Mouse (Mus musculus) forebrain, embryonic 10.5 days (tissue): ENCODE data around the gene Gm6588. TPM values are rescaled to one million over a fixed set of nuclear protein-coding genes. Genes with fewer than 3 reads are reported as not detected.

Source experiments
- polyA plus RNA-seq: library from polyadenylated mRNA; unstranded; fragments of >200 nt; fragmentation: Nextera tagmentation; extraction: Ambion mirVana; gene quantifications from 2 replicates; pipeline ENCODE4 v1.2.1, GENCODE M21; 2016

Gene Gm6588
- polyA plus RNA-seq, 1 experiment from 2014 or later = 0.06 TPM

Other genes starting within 250 kb of the Gm6588 start
- gene Cryba4, start 196.9 kb upstream of the Gm6588 start, polyA plus RNA-seq = 0.48 TPM in 1 of 2 replicates, not detected in the other
- gene Crybb1, start 193.6 kb upstream of the Gm6588 start, polyA plus RNA-seq = 0.30 TPM in 1 of 2 replicates, not detected in the other
- gene Tpst2, start 172.7 kb upstream of the Gm6588 start, polyA plus RNA-seq = 36.7 and 37.7 TPM in 2 replicates
- 41.7 and 42.0 TPM in 2 replicates for gene Tfip11, start 123.1 kb upstream of the Gm6588 start, polyA plus RNA-seq
- 47.2 and 48.9 TPM in 2 replicates for gene Srrd, start 106.4 kb upstream of the Gm6588 start, polyA plus RNA-seq
- gene Hps4, start 106.3 kb upstream of the Gm6588 start, polyA plus RNA-seq = 32.7 and 33.6 TPM in 2 replicates
- 0.19 and 0.31 TPM in 2 replicates for gene Gm6583, start 93.4 kb upstream of the Gm6588 start, polyA plus RNA-seq
- gene Asphd2, start 54.6 kb upstream of the Gm6588 start, polyA plus RNA-seq = 11.9 and 15.0 TPM in 2 replicates
- 0.65 and 1.4 TPM in 2 replicates for gene Sez6l, start 127.8 kb downstream of the Gm6588 start, polyA plus RNA-seq